Mouse (Mus musculus) midbrain, embryonic 15.5 days (tissue): ENCODE data around the gene Serinc1. TPM values are rescaled to one million over a fixed set of nuclear protein-coding genes. Genes with fewer than 3 reads are reported as not detected.

Source experiments
- ATAC-seq: fragments of 200-750 bp; cut with Nextera tagmentation; replicated peaks from 2 replicates; pipeline ENCODE4 v1.8.0; 2017; ENCODE audit warnings: moderate TSS enrichment
- H3K27ac ChIP-seq: fragments of 300-500 bp; sonication (generic); 2 replicates; pipeline ENCODE4 v1.5.1; 2015; ENCODE audit warnings: mild to moderate bottlenecking, inconsistent platforms
- H3K27me3 ChIP-seq: fragments of 300-500 bp; sonication (generic); replicated peaks from 2 replicates; pipeline ENCODE4 v1.6.1; 2015; ENCODE audit warnings: inconsistent platforms
- H3K36me3 ChIP-seq: fragments of 300-500 bp; sonication (generic); replicated peaks from 2 replicates; pipeline ENCODE4 v1.6.1; 2015; ENCODE audit warnings: inconsistent platforms
- H3K4me1 ChIP-seq: fragments of 300-500 bp; sonication (generic); 2 replicates; pipeline ENCODE4 v1.6.1; 2015; ENCODE audit warnings: inconsistent platforms
- H3K4me2 ChIP-seq: fragments of 300-500 bp; sonication (generic); 2 replicates; pipeline ENCODE4 v1.6.1; 2015; ENCODE audit warnings: inconsistent platforms, mild to moderate bottlenecking, moderate library complexity
- H3K4me3 ChIP-seq: fragments of 300-500 bp; sonication (generic); 2 replicates; pipeline ENCODE4 v1.5.1; 2015; ENCODE audit warnings: mild to moderate bottlenecking, inconsistent platforms
- H3K9ac ChIP-seq: fragments of 300-500 bp; sonication (generic); 2 replicates; pipeline ENCODE4 v1.6.1; 2015; ENCODE audit warnings: mild to moderate bottlenecking, inconsistent platforms
- H3K9me3 ChIP-seq: fragments of 300-500 bp; sonication (generic); 2 replicates; pipeline ENCODE4 v1.6.1; 2016; ENCODE audit warnings: inconsistent platforms
- WGBS: fragments of 180-500 bp; shearing (Covaris S2); methylation state at CpG from one replicate; pipeline ENCODE4 v1.1.7; 2015; ENCODE audit warnings: mixed read lengths; 5-methylcytosine and 5-hydroxymethylcytosine counted together
- polyA plus RNA-seq: library from polyadenylated mRNA; unstranded; fragments of >200 nt; fragmentation: Nextera tagmentation; extraction: Ambion mirVana; gene quantifications from 2 replicates; pipeline ENCODE4 v1.2.1, GENCODE M21; 2015

Gene Serinc1
- polyA plus RNA-seq, 1 experiment from 2014 or later, result 407 TPM

DNA sequence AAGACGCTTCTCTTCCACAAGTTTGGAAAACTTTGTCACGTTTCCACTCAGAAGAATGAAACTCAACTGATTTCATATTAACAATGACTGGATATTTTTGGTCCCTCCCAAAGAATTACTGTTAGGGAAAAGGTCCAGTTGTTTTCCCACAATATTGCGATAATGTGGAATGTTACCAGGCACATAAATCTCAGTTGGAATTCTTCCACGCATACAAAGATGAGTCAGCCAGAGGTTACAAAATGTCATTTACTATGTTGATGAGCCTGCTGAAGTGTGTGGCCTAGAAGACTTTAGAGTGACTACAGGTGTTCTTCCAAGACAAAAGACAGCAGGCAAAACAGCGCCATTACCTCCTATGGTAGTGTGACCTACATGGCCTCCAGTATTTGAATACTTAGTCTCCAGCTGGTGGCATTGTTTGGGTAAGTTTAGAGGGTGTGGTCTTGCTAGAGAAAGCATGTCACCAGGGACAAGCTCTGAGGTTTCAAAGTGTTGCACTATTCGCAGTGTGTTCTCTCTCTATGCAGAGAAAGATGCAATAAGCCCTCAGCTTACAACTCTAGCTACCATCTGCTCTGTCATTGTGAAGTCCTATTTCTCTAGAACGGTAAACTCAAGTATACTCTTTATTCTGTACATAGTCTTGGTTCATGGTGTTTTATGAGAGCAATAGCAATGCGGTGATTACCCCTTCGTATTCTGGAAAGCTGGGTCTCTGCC is 55.0 kb downstream of the Serinc1 start:
- no peak for ATAC-seq
- Histone ChIP-seq H3K4me2 (no peak overlapping the region), H3K27ac (no peak overlapping the region), H3K36me3 (no peaks in the 10 kb centered on the region), H3K4me1 (no peaks in the 10 kb centered on the region), H3K9ac (no peak overlapping the region), H3K4me3 (no peak overlapping the region), H3K27me3 (no peaks in the 10 kb centered on the region), H3K9me3 (no peaks in the 10 kb centered on the region)
- WGBS, result 73% methylated on average over 9 of the region's 9 CpGs

Other genes with a start within 250 kb of the Serinc1 start
- gene Hsf2, start 46.1 kb downstream of the Serinc1 start, polyA plus RNA-seq, result 53.0 and 59.7 TPM in 2 replicates
- gene Pkib, start 99.5 kb upstream of the Serinc1 start, polyA plus RNA-seq, result 2.9 and 4.2 TPM in 2 replicates